Mouse (Mus musculus) heart, postnatal 0 days (tissue): Measurements from ENCODE around the gene Gm826.

ENCODE experiments used
- CTCF ChIP-seq: IDR thresholded peaks from 2 replicates; pipeline ENCODE4 v1.5.1; 2016; ENCODE audit warnings: antibody characterized with exemption, control low read depth, low read depth
- EP300 ChIP-seq: IDR thresholded peaks from 2 replicates; pipeline ENCODE4 v1.6.1; 2016; ENCODE audit warnings: antibody characterized with exemption, low read depth

- TF ChIP-seq CTCF, result peak; percentile 92
- no peak for TF ChIP-seq EP300
Observed at GRCm38 (mm10) chr2:160367448-160368208, 33.7 kb upstream of the Gm826 start.
